Mouse (Mus musculus): ENCODE results near the gene Tbc1d2.
"Not testable (repeated sequence)": the region's sequence is repeated elsewhere in the genome, so short reads cannot be mapped to it uniquely, and the experiment has no call there.

Gene Tbc1d2

GRCm38 (mm10) chr4:46601844-46602423 lies 48.1 kb downstream of the Tbc1d2 start, which contains the start of gene Coro2a:
Gene Coro2a, minus strand, starts transcription at chr4:46602202.
- peak; percentile 79 to 82 for DNase-seq (ENCODE audit: low spot score in 2 of 2)

DNA sequence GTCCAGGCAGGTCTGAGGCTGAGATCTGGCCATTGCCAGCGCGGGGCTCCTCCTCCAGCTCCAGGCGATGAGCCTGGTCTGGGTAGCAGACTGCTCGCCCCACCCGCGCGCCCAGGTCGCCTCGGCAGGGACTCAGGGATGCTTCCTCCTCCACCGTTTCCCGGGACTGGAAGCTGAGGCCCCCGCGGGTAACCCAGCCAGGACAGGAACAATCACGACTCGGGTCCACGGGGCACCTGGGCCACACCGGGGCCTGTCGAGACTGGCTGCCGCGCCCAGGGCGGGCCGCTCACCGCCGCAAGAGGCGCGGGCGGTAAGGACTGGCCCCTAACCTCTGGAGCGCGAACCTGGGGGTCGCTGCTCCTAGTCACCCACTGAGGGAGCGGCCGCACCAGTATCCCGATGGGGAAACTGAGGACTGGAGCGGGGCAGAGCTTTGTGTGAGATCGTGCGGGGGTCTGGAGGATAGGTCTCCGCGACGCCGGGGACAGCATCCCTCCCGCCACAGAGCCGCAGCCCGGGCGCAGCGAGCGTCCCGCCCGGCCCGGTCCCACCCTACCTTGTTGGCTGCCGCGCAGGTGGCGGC lies 48.7 kb downstream of the Tbc1d2 start:
- DNase-seq (ENCODE audit: low spot score in 2 of 2), result peak in 1 of 2 experiments; percentile 39

DNA sequence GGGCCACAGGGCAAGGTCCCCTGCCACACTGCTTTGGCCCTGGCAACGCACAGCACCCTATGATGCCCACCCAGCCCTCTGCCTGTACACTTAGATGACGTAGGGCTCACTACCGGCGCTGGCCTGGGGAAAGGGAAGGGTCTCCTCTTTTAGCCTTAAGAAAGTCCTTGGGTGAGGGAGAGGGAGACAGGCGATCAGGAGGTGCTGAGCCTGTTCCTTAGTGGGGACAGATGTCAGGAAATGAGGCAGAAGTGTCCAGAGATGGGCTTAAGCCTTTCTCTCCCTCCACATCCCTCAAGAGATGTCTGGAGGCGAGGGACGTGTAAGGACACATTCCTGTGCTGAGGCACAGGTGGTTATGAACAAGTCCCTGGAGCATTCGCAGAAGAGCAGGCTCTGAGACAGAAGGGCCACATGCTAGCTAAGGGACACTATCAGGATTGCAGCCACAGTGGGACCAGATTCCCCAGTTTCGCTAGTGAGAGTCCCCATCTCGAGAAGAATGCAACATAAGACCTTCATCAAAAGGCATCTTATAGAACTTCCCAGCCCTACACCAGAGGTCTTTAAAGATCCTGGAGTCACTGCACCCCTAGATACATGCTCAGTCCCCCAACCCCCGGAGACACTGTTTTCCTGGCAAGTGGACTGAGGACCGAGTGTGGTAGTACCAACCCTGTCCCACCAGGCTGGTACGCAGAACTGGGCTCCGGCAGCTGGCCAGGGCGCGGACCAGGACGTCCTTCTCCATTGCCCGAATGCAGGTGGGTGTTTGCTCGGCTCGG lies 49.3 kb downstream of the Tbc1d2 start:
- DNase-seq (ENCODE audit: low spot score in 2 of 2), result no peak

- DNase-seq (ENCODE audit: low spot score in 2 of 2), result not testable (repeated sequence)
These were observed 50.4 kb downstream of the Tbc1d2 start for GRCm38 (mm10) chr4:46599609-46600008.

GRCm38 (mm10) chr4:46598981-46599380 lies 51.0 kb downstream of the Tbc1d2 start:
- DNase-seq (ENCODE audit: low spot score in 2 of 2), result no peak

DNA sequence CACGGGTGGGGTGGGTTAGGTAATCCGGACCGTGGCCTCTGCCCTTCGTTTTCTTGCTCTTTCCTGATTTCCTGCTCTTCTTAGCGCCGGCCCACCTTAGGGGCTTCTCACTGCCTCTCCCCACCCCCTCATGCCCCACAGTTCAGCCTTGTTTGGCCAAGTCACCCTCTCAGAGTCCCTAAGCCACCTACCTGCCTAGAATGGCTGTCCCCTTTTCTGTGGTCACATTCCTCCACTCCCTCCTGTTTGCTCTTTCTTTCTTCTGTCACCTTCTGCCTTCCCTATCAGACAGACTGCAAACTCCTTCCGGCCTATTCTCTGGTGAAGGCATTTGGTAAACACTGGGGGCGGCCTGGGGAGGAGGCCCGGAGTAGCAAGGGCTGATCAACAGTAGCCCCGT lies 51.9 kb downstream of the Tbc1d2 start:
- no peak for DNase-seq (ENCODE audit: low spot score in 2 of 2)

DNA sequence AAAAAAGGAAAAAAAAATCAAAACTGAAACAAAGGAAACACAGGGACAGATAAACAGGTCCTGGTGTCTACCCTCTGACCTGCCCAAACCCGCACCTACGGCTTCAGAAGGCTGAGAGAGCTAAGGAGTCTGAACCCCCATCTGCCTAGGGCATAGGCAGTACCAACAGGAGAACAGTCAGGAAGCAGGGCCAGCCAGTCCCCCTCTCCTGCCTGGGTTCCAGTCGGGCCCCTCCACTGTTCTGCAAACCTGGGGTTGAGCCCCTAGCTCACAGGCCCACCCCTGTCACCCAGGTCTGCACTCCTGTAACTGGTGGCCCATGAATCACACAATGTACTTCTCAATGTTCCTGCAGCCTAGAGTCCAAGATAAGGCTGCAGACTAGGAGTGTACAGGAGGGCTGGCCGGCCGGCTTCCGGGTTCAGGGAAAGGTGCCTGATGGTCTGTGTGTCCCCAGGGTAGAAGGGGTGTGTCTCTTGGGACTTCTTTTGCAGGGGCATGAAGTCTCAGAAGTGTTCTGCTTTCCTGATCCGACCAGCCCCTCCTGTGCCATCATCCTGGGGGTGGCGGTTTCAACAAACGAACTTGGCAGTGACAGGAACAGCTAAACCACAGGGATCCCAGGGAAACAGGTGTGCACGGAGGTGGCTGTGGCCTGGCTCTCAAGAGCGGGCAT lies 52.6 kb downstream of the Tbc1d2 start:
- DNase-seq (ENCODE audit: low spot score in 2 of 2), result no peak

DNA sequence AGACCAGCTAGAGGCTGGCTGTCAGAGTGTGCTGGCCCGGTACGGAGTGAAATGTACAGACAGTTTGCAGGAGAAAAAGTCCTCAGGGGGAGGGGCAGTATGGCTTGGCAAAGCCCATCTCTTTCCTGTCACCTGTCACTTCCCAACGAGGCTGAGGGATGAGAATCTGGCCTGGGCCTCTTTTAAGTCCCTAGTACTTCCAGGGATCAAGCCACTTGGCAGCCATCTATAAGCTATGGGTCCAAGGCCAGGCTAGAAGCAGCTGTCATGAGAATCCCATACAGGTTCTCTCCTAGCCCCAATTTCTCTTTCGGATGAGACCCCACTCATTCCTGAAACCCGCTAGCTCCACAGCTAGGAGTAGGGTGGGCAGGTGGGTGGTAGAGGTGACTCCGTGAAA lies 53.6 kb downstream of the Tbc1d2 start:
- DNase-seq (ENCODE audit: low spot score in 2 of 2), result no peak

GRCm38 (mm10) chr4:46594131-46594530 lies 55.9 kb downstream of the Tbc1d2 start:
- DNase-seq (ENCODE audit: low spot score in 2 of 2), result no peak

GRCm38 (mm10) chr4:46593472-46593871 lies 56.5 kb downstream of the Tbc1d2 start:
- DNase-seq (ENCODE audit: low spot score in 2 of 2), result no peak

DNA sequence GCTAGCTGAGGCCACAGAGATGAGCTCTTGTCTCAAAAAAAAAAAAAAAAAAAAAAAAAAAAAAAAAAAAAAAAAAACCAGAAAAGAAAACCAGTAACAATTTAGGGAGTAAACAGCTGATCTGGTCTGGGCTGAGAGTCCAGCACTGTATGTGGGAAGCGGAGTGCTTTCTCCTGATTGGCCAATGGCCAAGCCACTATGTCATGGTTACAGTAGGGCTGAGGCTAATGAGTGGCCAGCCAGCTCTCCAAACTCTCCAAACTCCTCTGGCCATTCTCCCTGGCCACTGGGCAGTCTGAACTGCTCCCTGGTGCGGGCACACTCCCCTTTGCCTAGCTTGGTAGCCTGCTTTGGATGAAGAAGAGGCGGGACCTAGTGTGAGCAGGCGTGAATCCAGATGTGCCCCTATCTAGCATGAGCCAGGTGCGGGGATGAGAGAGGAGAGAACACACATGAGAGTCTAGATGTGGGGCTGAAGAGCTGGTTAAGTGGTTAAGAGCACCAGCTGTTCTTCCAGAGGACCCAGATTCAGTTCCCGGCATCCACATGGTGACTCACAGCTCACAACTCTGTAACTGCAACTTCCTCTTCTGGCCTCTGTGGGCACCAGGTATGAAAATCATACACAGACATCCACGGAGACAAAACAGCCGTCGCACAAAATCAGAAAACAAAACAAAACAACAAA lies 58.0 kb downstream of the Tbc1d2 start:
- no peak for DNase-seq (ENCODE audit: low spot score in 2 of 2)

DNA sequence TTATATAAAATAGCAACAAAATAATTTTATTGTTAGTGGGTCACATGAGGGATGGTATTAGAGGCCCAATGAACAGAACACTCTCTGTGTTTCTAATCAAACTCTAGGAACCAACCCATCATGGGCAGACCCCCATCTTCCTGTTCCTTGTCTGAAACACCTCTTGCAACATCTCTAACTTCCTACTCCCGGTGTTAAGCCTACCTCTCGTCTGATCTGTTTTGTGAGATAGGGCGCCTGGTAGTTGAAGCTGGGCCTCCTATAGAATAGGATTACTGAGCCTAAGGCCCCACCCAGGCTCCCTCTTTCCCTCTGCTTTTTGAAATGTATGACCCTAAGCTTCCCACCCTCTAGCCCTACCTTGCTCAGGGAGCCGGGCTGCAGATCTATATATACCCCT lies 59.2 kb downstream of the Tbc1d2 start:
- no peak for DNase-seq (ENCODE audit: low spot score in 2 of 2)

DNA sequence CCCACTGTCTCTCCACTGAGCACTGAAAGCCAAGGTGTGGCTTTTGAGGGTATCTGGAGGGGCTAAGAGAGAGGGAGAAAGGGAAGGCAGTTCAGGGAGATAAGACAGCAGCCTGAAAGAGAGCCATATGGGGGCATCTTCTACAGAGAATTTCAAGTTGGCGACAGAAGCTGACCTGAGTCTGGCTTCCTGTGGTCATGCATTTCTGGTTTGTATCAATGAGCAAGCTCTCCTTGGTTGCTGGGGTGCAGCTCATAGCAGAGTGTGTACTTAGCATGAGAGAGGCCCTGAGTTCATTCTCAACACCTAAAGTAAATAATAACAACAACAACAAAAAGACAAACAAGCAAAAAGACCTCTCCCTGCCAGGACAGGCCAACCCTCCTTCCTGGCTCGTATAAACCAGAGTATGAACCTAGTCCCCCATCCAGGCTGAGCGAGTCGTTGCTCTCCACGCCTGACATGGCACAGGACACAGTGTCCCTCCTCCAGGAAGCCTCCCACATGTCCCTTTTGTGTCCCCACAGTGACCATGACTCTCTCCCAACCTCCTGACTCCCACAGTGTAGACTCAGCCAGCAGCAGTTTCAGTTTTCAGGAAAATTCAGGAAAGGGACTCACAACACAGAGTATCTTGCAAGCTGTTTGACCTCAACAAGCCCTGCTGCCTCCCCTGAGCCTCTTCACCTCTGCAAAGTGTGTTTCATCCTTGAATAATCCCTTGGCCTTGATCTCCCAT lies 59.9 kb downstream of the Tbc1d2 start:
- no peak for DNase-seq (ENCODE audit: low spot score in 2 of 2)

DNA sequence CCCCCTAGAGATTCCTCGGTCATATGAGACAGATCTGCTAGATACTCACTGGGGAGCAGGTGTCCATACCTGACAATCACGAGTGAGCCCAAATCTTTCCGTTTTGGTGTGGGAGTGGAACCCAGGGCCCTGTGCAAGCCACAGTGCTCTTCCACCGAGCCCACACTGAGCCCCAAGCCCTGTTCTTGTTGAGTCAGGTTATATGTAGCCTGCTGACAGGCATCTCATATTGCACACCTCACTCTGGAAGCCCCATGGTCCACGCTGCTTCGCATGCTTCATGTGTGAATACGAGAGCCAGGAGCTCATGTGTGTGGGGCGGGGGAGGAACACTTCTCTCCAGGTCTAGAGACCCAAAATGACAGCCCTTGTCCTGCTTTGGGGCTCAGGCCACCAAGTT lies 60.9 kb downstream of the Tbc1d2 start:
- no peak for DNase-seq (ENCODE audit: low spot score in 2 of 2)

- no peak for DNase-seq (ENCODE audit: low spot score in 2 of 2)
These were observed 63.5 kb downstream of the Tbc1d2 start for GRCm38 (mm10) chr4:46586473-46586872.

DNA sequence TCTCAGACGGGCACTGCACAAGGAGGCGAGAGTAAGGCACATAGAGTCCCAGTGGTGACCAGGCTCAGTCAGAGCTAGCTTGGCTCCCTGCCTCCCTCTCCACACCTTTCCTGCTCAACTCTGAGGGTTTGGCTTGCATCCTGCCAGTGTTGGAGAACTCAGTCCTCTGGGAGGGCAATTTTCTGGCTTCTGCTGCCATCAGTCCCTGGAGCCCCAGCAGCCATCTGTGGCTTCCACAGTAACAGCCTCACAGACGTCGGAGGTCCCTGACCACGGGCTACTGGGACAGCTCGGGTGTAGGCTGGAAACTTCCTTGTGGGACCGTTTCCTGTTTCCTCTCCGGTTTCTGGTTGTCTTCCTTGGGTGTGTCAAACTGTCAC lies 64.2 kb downstream of the Tbc1d2 start:
- DNase-seq (ENCODE audit: low spot score in 2 of 2), result no peak

DNA sequence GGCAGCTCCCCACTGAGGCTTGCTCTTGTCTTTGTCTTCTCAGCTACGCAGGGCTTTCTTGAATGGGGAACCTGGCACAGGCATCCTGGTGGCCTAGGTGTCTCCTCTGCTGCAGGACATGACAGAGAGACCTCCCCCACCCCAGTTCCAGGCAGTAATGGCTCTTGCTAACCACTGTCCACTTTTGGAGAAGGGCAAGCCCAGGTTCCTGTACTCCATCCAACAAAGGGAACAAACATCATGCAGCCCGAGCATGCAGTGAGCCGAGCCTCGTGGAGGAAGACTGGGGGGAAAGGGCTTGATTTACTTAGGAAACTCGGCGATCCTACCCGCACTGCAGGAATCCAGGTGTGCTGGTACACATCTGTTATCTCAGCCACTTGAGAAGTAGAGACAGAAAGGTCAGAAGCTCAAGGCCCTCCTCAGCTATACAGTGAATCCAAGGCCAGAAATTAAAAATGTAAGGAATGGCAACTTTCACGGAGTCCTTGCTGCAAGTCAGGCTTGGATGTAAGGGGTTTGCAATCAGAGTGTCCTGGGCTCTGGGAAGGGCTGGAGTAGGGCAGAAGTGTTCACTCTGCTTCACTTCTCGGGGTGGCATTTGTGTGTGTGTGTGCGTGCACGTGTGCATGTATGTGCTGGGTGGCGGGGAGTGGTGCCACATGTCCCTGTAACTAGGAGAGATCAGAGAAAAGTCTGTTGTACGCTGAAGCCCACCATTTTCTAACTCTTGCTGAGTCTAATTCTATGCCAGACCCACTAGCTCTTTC lies 64.8 kb downstream of the Tbc1d2 start:
- no peak for DNase-seq (ENCODE audit: low spot score in 2 of 2)

DNA sequence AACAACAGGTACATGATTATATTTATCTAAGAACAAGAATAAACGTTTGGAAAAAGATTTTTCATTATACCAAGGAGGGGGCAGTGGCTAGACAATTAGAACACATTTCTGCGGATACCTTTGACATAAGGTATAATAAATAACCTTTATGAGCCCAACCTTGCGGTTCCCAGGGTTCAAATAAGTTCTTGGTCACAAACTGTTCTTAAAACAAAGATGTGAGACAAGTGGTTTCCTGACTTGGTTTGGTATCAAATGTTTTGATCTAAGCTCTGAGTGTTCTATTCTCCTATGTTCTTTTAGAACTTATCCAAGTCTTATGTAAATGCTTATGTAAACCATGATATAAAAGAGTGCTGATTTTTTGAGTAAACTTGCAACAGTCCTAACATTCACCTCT lies 65.5 kb downstream of the Tbc1d2 start:
- not testable (repeated sequence) for DNase-seq (ENCODE audit: low spot score in 2 of 2)

GRCm38 (mm10) chr4:46584084-46584483 lies 65.9 kb downstream of the Tbc1d2 start:
- DNase-seq (ENCODE audit: low spot score in 2 of 2), result not testable (repeated sequence)

GRCm38 (mm10) chr4:46582024-46582423 lies 68.0 kb downstream of the Tbc1d2 start:
- DNase-seq (ENCODE audit: low spot score in 2 of 2), result not testable (repeated sequence)
